Mouse (Mus musculus): ENCODE data around the gene Cry1. TPM values are rescaled to one million over a fixed set of nuclear protein-coding genes. Genes with fewer than 3 reads are reported as not detected.
A peak's percentile ranks its signal among the peaks of the same experiment; 100 is the strongest.

The Cry1 gene
- polyA plus RNA-seq, 1 experiment from 2014 or later = 29.6 TPM

- Histone ChIP-seq H3K27ac (replicated peaks; ENCODE audit: low read depth, low read length) (no peak overlapping the region), H3K36me3 (ENCODE audit: control insufficient read depth, insufficient read depth, low read length) (peaks cover 39% of the 10 kb centered on the region), H3K4me3 (ENCODE audit: low read depth, low read length) (no peak overlapping the region), H3K9me3 (ENCODE audit: control insufficient read depth, low read length) (no peaks in the 10 kb centered on the region), H3K4me2 (ENCODE audit: low read depth, low read length) (no peak overlapping the region), H3K9ac (ENCODE audit: low read depth, low read length) (no peak overlapping the region), H3K27me3 (replicated peaks; ENCODE audit: control insufficient read depth, insufficient read depth, low read length) (no peaks in the 10 kb centered on the region), H3K4me1 (ENCODE audit: control insufficient read depth, insufficient read depth, low read length) (no peaks in the 10 kb centered on the region)
- ATAC-seq (ENCODE audit: low read depth) (no peak), DNase-seq (ENCODE audit: low spot score) (no peak)
- 81% methylated on average over 5 of the region's 5 CpGs for WGBS
Measured at GRCm38 (mm10) chr10:85149226-85149625, 35.6 kb downstream of the Cry1 start.

GRCm38 (mm10) chr10:85146282-85146681, 38.6 kb downstream of the Cry1 start:
- Histone ChIP-seq H3K4me3 (ENCODE audit: low read depth, low read length) (no peak overlapping the region), H3K4me1 (ENCODE audit: control insufficient read depth, insufficient read depth, low read length) (no peaks in the 10 kb centered on the region), H3K27me3 (replicated peaks; ENCODE audit: control insufficient read depth, insufficient read depth, low read length) (no peaks in the 10 kb centered on the region), H3K4me2 (ENCODE audit: low read depth, low read length) (no peak overlapping the region), H3K36me3 (ENCODE audit: control insufficient read depth, insufficient read depth, low read length) (peaks cover 56% of the 10 kb centered on the region), H3K9me3 (ENCODE audit: control insufficient read depth, low read length) (no peaks in the 10 kb centered on the region), H3K9ac (ENCODE audit: low read depth, low read length) (no peak overlapping the region), H3K27ac (replicated peaks; ENCODE audit: low read depth, low read length) (no peak overlapping the region)
- no peak for ATAC-seq (ENCODE audit: low read depth)
- WGBS = 86% methylated on average over 14 of the region's 14 CpGs
- DNase-seq (ENCODE audit: low spot score) = no peak

GRCm38 (mm10) chr10:85141465-85141864, 43.4 kb downstream of the Cry1 start:
- H3K27ac ChIP-seq (replicated peaks; ENCODE audit: low read depth, low read length) = no peak overlapping the region
- ATAC-seq (ENCODE audit: low read depth) (no peak), DNase-seq (ENCODE audit: low spot score) (no peak)
- H3K4me2 ChIP-seq (ENCODE audit: low read depth, low read length) = no peak overlapping the region
- H3K4me1 ChIP-seq (ENCODE audit: control insufficient read depth, insufficient read depth, low read length) = no peaks in the 10 kb centered on the region
- no peaks in the 10 kb centered on the region for H3K9me3 ChIP-seq (ENCODE audit: control insufficient read depth, low read length)
- H3K27me3 ChIP-seq (replicated peaks; ENCODE audit: control insufficient read depth, insufficient read depth, low read length) = no peaks in the 10 kb centered on the region
- 80% methylated on average over 9 of the region's 9 CpGs for WGBS
- H3K9ac ChIP-seq (ENCODE audit: low read depth, low read length) = no peak overlapping the region
- no peak overlapping the region for H3K4me3 ChIP-seq (ENCODE audit: low read depth, low read length)
- peaks cover 35% of the 10 kb centered on the region for H3K36me3 ChIP-seq (ENCODE audit: control insufficient read depth, insufficient read depth, low read length)

- Histone ChIP-seq H3K9ac (ENCODE audit: low read depth, low read length) (no peak overlapping the region), H3K4me3 (ENCODE audit: low read depth, low read length) (no peak overlapping the region), H3K27me3 (replicated peaks; ENCODE audit: control insufficient read depth, insufficient read depth, low read length) (no peaks in the 10 kb centered on the region), H3K4me2 (ENCODE audit: low read depth, low read length) (no peak overlapping the region), H3K36me3 (ENCODE audit: control insufficient read depth, insufficient read depth, low read length) (peaks cover 22% of the 10 kb centered on the region), H3K27ac (replicated peaks; ENCODE audit: low read depth, low read length) (no peak overlapping the region), H3K9me3 (ENCODE audit: control insufficient read depth, low read length) (no peaks in the 10 kb centered on the region), H3K4me1 (ENCODE audit: control insufficient read depth, insufficient read depth, low read length) (no peaks in the 10 kb centered on the region)
- 84% methylated on average over 6 of the region's 6 CpGs for WGBS
- DNase-seq (ENCODE audit: low spot score) = no peak
- ATAC-seq (ENCODE audit: low read depth) = no peak
Measured at GRCm38 (mm10) chr10:85136573-85136972, 48.3 kb downstream of the Cry1 start.

GRCm38 (mm10) chr10:85128453-85128852, 56.4 kb downstream of the Cry1 start:
- peak overlapping the region; percentile 26; the same call in 1 of the 2 replicates for H3K9ac ChIP-seq (ENCODE audit: low read depth, low read length)
- H3K27ac ChIP-seq (replicated peaks; ENCODE audit: low read depth, low read length) = no peak overlapping the region; the same call in 1 of the 2 replicates
- peak overlapping the region; percentile 49 for H3K4me3 ChIP-seq (ENCODE audit: low read depth, low read length)
- DNase-seq (ENCODE audit: low spot score) (peak; percentile 43), ATAC-seq (ENCODE audit: low read depth) (peak; percentile 30; the same call in 1 of the 2 replicates)
- H3K4me1 ChIP-seq (ENCODE audit: control insufficient read depth, insufficient read depth, low read length) = peaks cover 5% of the 10 kb centered on the region; the same call in 1 of the 2 replicates
- 22% methylated on average over 7 of the region's 7 CpGs for WGBS
- H3K9me3 ChIP-seq (ENCODE audit: control insufficient read depth, low read length) = no peaks in the 10 kb centered on the region
- H3K27me3 ChIP-seq (replicated peaks; ENCODE audit: control insufficient read depth, insufficient read depth, low read length) = no peaks in the 10 kb centered on the region
- peaks cover 24% of the 10 kb centered on the region for H3K36me3 ChIP-seq (ENCODE audit: control insufficient read depth, insufficient read depth, low read length)
- peak overlapping the region; percentile 54 for H3K4me2 ChIP-seq (ENCODE audit: low read depth, low read length)

GRCm38 (mm10) chr10:85127395-85128287, 57.2 kb downstream of the Cry1 start, which contains the start of gene Mterf2:
Gene Mterf2 (minus strand): TSS chr10:85128027.
- H3K36me3 ChIP-seq (ENCODE audit: control insufficient read depth, insufficient read depth, low read length) = peaks cover 22% of the 10 kb centered on the region; the same call in 1 of the 2 replicates
- peak within 1 kb of the TSS; percentile 56 for H3K9ac ChIP-seq (ENCODE audit: low read depth, low read length)
- ATAC-seq (ENCODE audit: low read depth) = peak; percentile 100
- no peaks in the 10 kb centered on the region for H3K27me3 ChIP-seq (replicated peaks; ENCODE audit: control insufficient read depth, insufficient read depth, low read length)
- peak within 1 kb of the TSS; percentile 54 for H3K4me2 ChIP-seq (ENCODE audit: low read depth, low read length)
- WGBS = 7% methylated on average over 20 of the region's 20 CpGs
- H3K9me3 ChIP-seq (ENCODE audit: control insufficient read depth, low read length) = no peaks in the 10 kb centered on the region
- no peak within 1 kb of the TSS; the same call in 1 of the 2 replicates for H3K27ac ChIP-seq (replicated peaks; ENCODE audit: low read depth, low read length)
- peak within 1 kb of the TSS; percentile 49 for H3K4me3 ChIP-seq (ENCODE audit: low read depth, low read length)
- peak; percentile 100 for DNase-seq (ENCODE audit: low spot score)
- H3K4me1 ChIP-seq (ENCODE audit: control insufficient read depth, insufficient read depth, low read length) = peaks cover 5% of the 10 kb centered on the region; the same call in 1 of the 2 replicates

- no peak overlapping the region for H3K9ac ChIP-seq (ENCODE audit: low read depth, low read length)
- DNase-seq (ENCODE audit: low spot score) = no peak
- 86% methylated on average over 13 of the region's 13 CpGs for WGBS
- H3K36me3 ChIP-seq (ENCODE audit: control insufficient read depth, insufficient read depth, low read length) = peaks cover 39% of the 10 kb centered on the region
- no peak overlapping the region for H3K4me2 ChIP-seq (ENCODE audit: low read depth, low read length)
- H3K9me3 ChIP-seq (ENCODE audit: control insufficient read depth, low read length) = no peaks in the 10 kb centered on the region
- no peaks in the 10 kb centered on the region for H3K27me3 ChIP-seq (replicated peaks; ENCODE audit: control insufficient read depth, insufficient read depth, low read length)
- H3K4me3 ChIP-seq (ENCODE audit: low read depth, low read length) = no peak overlapping the region
- ATAC-seq (ENCODE audit: low read depth) = no peak
- H3K4me1 ChIP-seq (ENCODE audit: control insufficient read depth, insufficient read depth, low read length) = peaks cover 5% of the 10 kb centered on the region; the same call in 1 of the 2 replicates
- no peak overlapping the region for H3K27ac ChIP-seq (replicated peaks; ENCODE audit: low read depth, low read length)
Measured at GRCm38 (mm10) chr10:85125184-85125583, 59.7 kb downstream of the Cry1 start.

- no peaks in the 10 kb centered on the region for H3K9me3 ChIP-seq (ENCODE audit: control insufficient read depth, low read length)
- no peak overlapping the region for H3K27ac ChIP-seq (replicated peaks; ENCODE audit: low read depth, low read length)
- H3K4me1 ChIP-seq (ENCODE audit: control insufficient read depth, insufficient read depth, low read length) = no peaks in the 10 kb centered on the region
- no peak for DNase-seq (ENCODE audit: low spot score)
- H3K4me2 ChIP-seq (ENCODE audit: low read depth, low read length) = no peak overlapping the region
- H3K36me3 ChIP-seq (ENCODE audit: control insufficient read depth, insufficient read depth, low read length) = peaks cover 60% of the 10 kb centered on the region
- H3K27me3 ChIP-seq (replicated peaks; ENCODE audit: control insufficient read depth, insufficient read depth, low read length) = no peaks in the 10 kb centered on the region
- H3K9ac ChIP-seq (ENCODE audit: low read depth, low read length) = no peak overlapping the region
- 82% methylated on average over 4 of the region's 4 CpGs for WGBS
- H3K4me3 ChIP-seq (ENCODE audit: low read depth, low read length) = no peak overlapping the region
- no peak for ATAC-seq (ENCODE audit: low read depth)
Measured at GRCm38 (mm10) chr10:85114409-85114808, 70.5 kb downstream of the Cry1 start.
